Mouse (Mus musculus): Measurements from ENCODE around the gene Olfr110. TPM values are rescaled to one million over a fixed set of nuclear protein-coding genes. Genes with fewer than 3 reads are reported as not detected.

Olfr110 gene
- polyA plus RNA-seq (2017; shearing (Covaris generic)): not detected

DNA sequence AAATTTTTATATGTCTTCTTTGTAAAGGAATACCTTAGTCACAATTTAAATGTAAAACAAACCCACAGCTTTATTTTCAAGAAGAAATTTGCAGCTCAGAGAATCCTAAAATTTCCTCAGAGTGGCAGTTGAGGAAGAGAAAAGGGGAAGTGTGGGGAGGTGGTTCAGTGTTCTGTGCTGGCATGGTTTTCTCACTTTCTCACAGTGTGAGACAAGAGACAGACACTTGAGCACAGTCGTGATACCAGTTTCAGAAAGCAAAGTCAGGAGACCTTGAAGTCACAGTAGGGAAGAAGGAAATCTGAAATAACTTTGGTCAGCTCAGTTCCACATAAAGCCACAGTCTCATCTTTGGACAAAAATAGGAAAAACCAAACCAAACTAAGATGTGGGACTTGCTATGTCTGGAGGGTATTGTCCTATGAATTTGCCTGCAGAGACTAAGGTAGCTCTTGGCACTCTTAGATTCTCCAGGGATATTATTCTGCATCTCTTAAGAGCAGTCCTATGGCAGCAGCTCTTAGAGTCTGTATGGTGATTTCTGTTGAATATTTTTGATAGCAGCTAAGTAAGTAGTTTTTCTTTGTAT, at the start of gene Olfr110:
Olfr110 (plus strand) TSS at position 539 of the 589 bp plus-strand sequence.

DNA sequence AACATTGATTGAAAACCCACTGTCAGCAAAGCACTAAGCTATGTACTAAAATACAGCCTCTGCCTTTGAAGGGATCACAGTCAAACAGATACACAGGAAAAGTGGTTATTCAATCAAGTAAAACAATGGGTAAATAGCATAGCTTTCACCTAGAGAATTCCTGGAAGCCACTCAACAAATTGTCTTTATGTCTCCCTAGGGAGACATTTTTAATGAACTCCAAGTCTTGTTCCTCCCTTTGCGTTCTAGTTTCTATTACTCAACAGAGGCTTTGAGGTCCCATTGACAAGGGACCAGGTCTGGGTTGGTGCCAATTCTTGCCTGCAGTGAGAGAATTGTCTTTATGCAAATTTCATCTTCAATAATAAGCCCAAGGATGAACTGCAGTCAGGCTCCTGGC, 47.1 kb upstream of the Olfr110 start, which contains the start of gene Olfr108:
Olfr108 (plus strand) TSS at position 301 of the 400 bp plus-strand sequence.

DNA sequence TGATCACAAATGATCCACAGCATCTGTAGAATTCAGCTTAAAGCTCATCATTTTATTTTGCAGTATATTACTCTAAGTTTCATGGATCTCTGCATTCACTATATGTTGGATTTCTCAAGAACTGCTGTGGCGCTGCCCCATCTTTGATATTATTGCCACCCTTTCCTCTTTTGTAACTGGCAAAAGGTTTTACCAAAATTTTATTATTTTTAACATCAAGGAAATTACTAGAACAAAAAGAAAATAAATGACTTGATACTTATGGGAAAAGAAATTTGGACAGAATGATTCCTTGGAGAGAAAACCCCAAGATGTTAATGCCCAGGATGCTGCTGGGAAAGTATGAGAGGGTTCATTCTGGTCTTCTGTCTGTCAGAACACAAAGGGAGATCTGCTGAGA, 33.7 kb upstream of the Olfr110 start, which contains the start of gene Olfr109:
Olfr109 (plus strand) TSS at position 301 of the 400 bp plus-strand sequence.

DNA sequence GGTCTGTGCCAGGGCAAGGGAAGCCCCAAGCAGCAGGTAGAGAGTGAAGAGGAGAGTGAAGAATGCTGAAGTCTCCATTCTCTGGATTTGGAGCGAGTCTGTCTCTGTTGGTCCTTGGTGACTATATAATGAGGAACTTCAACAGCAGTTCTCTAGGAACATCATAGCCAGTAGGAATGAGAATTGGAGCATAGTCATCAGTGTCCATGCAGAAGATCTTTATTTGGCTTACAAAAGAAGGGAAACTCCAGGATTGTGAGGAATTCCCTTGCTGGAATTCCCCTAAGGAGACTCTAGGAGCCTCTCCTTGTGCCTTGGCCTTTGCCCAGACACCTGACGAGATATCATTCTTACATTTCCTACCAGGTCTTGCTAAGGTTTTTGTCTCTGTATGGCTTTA, 8.8 kb upstream of the Olfr110 start, which contains the start of gene H2-M2:
H2-M2 (minus strand) TSS at position 101 of the 400 bp plus-strand sequence.

GRCm38 (mm10) chr17:37507730-37508129, 15.5 kb downstream of the Olfr110 start, which contains the start of gene Olfr111:
Olfr111 (plus strand) TSS chr17:37508030.

Other genes with a start within 250 kb of the Olfr110 start
- gene Olfr98, start 228.7 kb upstream of the Olfr110 start, polyA plus RNA-seq (2017; shearing (Covaris generic)): under 1 TPM in 1 of 2 experiments, not detected in 1; 0.33 TPM
- gene H2-M3, start 222.2 kb upstream of the Olfr110 start, polyA plus RNA-seq (2017; shearing (Covaris generic)): 100 to 1,000 TPM; 103 to 115 TPM
- gene Olfr99, start 209.0 kb upstream of the Olfr110 start, polyA plus RNA-seq (2017; shearing (Covaris generic)): 1 to 10 TPM; 2.4 to 4.4 TPM
- gene Olfr101, start 188.2 kb upstream of the Olfr110 start, polyA plus RNA-seq (2017; shearing (Covaris generic)): under 1 TPM in 1 of 2 experiments, not detected in 1; 0.34 TPM
- 1 to 10 TPM in 1 of 2 experiments, under 1 TPM in 1; 0.46 to 1.3 TPM for gene Olfr102, start 175.4 kb upstream of the Olfr110 start, polyA plus RNA-seq (2017; shearing (Covaris generic))
- not detected for gene Olfr103, start 152.8 kb upstream of the Olfr110 start, polyA plus RNA-seq (2017; shearing (Covaris generic))
- not detected for gene Olfr104-ps, start 132.9 kb upstream of the Olfr110 start, polyA plus RNA-seq (2017; shearing (Covaris generic))
- under 1 TPM in 1 of 2 experiments, not detected in 1; 0.12 TPM for gene Olfr105-ps, start 113.4 kb upstream of the Olfr110 start, polyA plus RNA-seq (2017; shearing (Covaris generic))
- gene Olfr106-ps, start 102.1 kb upstream of the Olfr110 start, polyA plus RNA-seq (2017; shearing (Covaris generic)): not detected
- under 1 TPM; 0.05 to 0.44 TPM for gene Olfr107, start 93.2 kb upstream of the Olfr110 start, polyA plus RNA-seq (2017; shearing (Covaris generic))
- not detected for gene Olfr108, start 47.0 kb upstream of the Olfr110 start, polyA plus RNA-seq (2017; shearing (Covaris generic))
- gene Olfr109, start 33.6 kb upstream of the Olfr110 start, polyA plus RNA-seq (2017; shearing (Covaris generic)): under 1 TPM; 0.02 to 0.33 TPM
- gene H2-M2, start 8.9 kb upstream of the Olfr110 start, polyA plus RNA-seq (2017; shearing (Covaris generic)): 1 to 10 TPM in 1 of 2 experiments, not detected in 1; 1.2 TPM
- not detected for gene Olfr111, start 15.6 kb downstream of the Olfr110 start, polyA plus RNA-seq (2017; shearing (Covaris generic))
- not detected for gene Olfr112, start 77.0 kb downstream of the Olfr110 start, polyA plus RNA-seq (2017; shearing (Covaris generic))
- under 1 TPM in 1 of 2 experiments, not detected in 1; 0.17 TPM for gene Olfr113, start 85.2 kb downstream of the Olfr110 start, polyA plus RNA-seq (2017; shearing (Covaris generic))
- gene Olfr114, start 100.3 kb downstream of the Olfr110 start, polyA plus RNA-seq (2017; shearing (Covaris generic)): not detected
- gene Olfr115, start 134.6 kb downstream of the Olfr110 start, polyA plus RNA-seq (2017; shearing (Covaris generic)): not detected
- not detected for gene Olfr116, start 134.7 kb downstream of the Olfr110 start, polyA plus RNA-seq (2017; shearing (Covaris generic))
- gene Olfr117, start 171.3 kb downstream of the Olfr110 start, polyA plus RNA-seq (2017; shearing (Covaris generic)): under 1 TPM; 0.15 to 0.19 TPM
- gene Olfr118, start 174.5 kb downstream of the Olfr110 start, polyA plus RNA-seq (2017; shearing (Covaris generic)): under 1 TPM; 0.12 to 0.53 TPM
- not detected for gene Olfr119, start 204.1 kb downstream of the Olfr110 start, polyA plus RNA-seq (2017; shearing (Covaris generic))
- gene Olfr120, start 229.3 kb downstream of the Olfr110 start, polyA plus RNA-seq (2017; shearing (Covaris generic)): under 1 TPM in 1 of 2 experiments, not detected in 1; 0.13 TPM